ENCODE assay signal across 16 mouse cellular contexts in genomic region chr10:73296456-73296855, GRCm38 (mm10).
DNase-seq lines count a peak whose midpoint lies in the region; ATAC-seq lines count a peak whose summit lies in the region.
"Had no signal": no experiment of that assay in that cellular context is flagged by ENCODE, and none has a peak within 500 bp of the region (broad histone marks: within the 10 kb centered on the region; RNA-seq: fewer than 3 reads in every experiment).

No protein-coding gene starts in this region.

- H3K27ac ChIP-seq in heart, embryonic 12.5 days (ENCODE audit: poor library complexity, severe bottlenecking): no peak overlapping the region
- no peak overlapping the region for H3K27ac ChIP-seq in intestine, embryonic 15.5 days
- H3K27ac ChIP-seq: embryonic facial prominence, embryonic 13.5 days; heart, embryonic 15.5 days; limb, embryonic 15.5 days had no signal

- no peaks in the 10 kb centered on the region for H3K27me3 ChIP-seq in heart, embryonic 12.5 days (replicated peaks)
- H3K27me3 ChIP-seq in intestine, embryonic 15.5 days (replicated peaks): no peaks in the 10 kb centered on the region
- H3K27me3 ChIP-seq: embryonic facial prominence, embryonic 13.5 days; heart, embryonic 15.5 days; limb, embryonic 15.5 days had no signal

- no peak for ATAC-seq in heart, embryonic 12.5 days (ENCODE audit: insufficient number of reproducible peaks, low FRiP score)
- no peak for ATAC-seq in intestine, embryonic 15.5 days

- H3K4me3 ChIP-seq in heart, embryonic 12.5 days: no peak overlapping the region
- H3K4me3 ChIP-seq in intestine, embryonic 15.5 days (replicated peaks): no peak overlapping the region
- H3K4me3 ChIP-seq: embryonic facial prominence, embryonic 13.5 days; heart, embryonic 15.5 days; limb, embryonic 15.5 days had no signal

- DNase-seq in cerebellum, postnatal 25 days: peak; percentile 56 to 65
- no peak for DNase-seq in cerebellum, adult 8-10 months
- DNase-seq in heart, adult 8-10 months (ENCODE audit: low spot score): peak; percentile 34
- peak; percentile 5 for DNase-seq in right cerebral cortex, postnatal 4 days
- no peak for DNase-seq in right cerebral cortex, postnatal 25 days
- DNase-seq in thymus, postnatal 0 days (ENCODE audit: low spot score): no peak
- DNase-seq: cerebellum, adult 9-10 months; kidney, adult 11 months; kidney, postnatal 36 days; lung, adult 2 months; thymus, postnatal 25 days had no signal

- WGBS in heart, embryonic 12.5 days: 51% methylated on average over 5 of the region's 5 CpGs
- 64% methylated on average over 5 of the region's 5 CpGs for WGBS in intestine, embryonic 15.5 days

- H3K36me3 ChIP-seq in heart, embryonic 12.5 days: no peaks in the 10 kb centered on the region
- no peaks in the 10 kb centered on the region for H3K36me3 ChIP-seq in intestine, embryonic 15.5 days
- H3K36me3 ChIP-seq: embryonic facial prominence, embryonic 13.5 days; heart, embryonic 15.5 days; limb, embryonic 15.5 days had no signal

- no peak overlapping the region for H3K4me2 ChIP-seq in heart, embryonic 12.5 days
- no peak overlapping the region for H3K4me2 ChIP-seq in intestine, embryonic 15.5 days (replicated peaks)
- H3K4me2 ChIP-seq: embryonic facial prominence, embryonic 13.5 days; heart, embryonic 15.5 days; limb, embryonic 15.5 days had no signal

- no peaks in the 10 kb centered on the region for H3K4me1 ChIP-seq in heart, embryonic 12.5 days (replicated peaks)
- no peaks in the 10 kb centered on the region for H3K4me1 ChIP-seq in intestine, embryonic 15.5 days (replicated peaks)
- H3K4me1 ChIP-seq: embryonic facial prominence, embryonic 13.5 days; heart, embryonic 15.5 days; limb, embryonic 15.5 days had no signal

- H3K9ac ChIP-seq in heart, embryonic 12.5 days: no peak overlapping the region
- H3K9ac ChIP-seq in intestine, embryonic 15.5 days: no peak overlapping the region
- H3K9ac ChIP-seq: embryonic facial prominence, embryonic 13.5 days; heart, embryonic 15.5 days; limb, embryonic 15.5 days had no signal

- H3K9me3 ChIP-seq in heart, embryonic 12.5 days (replicated peaks): no peaks in the 10 kb centered on the region
- no peaks in the 10 kb centered on the region for H3K9me3 ChIP-seq in intestine, embryonic 15.5 days
- H3K9me3 ChIP-seq: embryonic facial prominence, embryonic 13.5 days; heart, embryonic 15.5 days; limb, embryonic 15.5 days had no signal

Comparison
In these comparisons a context has a peak if more than half of its experiments do, and no peak if none do; other contexts are left out.
1. DNase-seq: peak in cerebellum, postnatal 25 days (2 of 2), heart, adult 8-10 months (single experiment) and right cerebral cortex, postnatal 4 days (single experiment); none in cerebellum, adult 8-10 months (single experiment), right cerebral cortex, postnatal 25 days (single experiment) and thymus, postnatal 0 days (single experiment).